Mouse (Mus musculus): Measurements from ENCODE around the gene Adcy7. TPM values are rescaled to one million over a fixed set of nuclear protein-coding genes. Genes with fewer than 3 reads are reported as not detected.

Adcy7 gene
- polyA plus RNA-seq, 1 experiment = 63.7 TPM

- DNase-seq = no peak
- peak overlapping the region; percentile 15; the same call in 1 of the 2 replicates for H3K27ac ChIP-seq (ENCODE audit: control insufficient read depth, insufficient read depth, low read length)
Measured at GRCm38 (mm10) chr8:88297976-88298732, 26.0 kb downstream of the Adcy7 start.

GRCm38 (mm10) chr8:88298733-88299103 is 26.5 kb downstream of the Adcy7 start:
- H3K4me1 ChIP-seq (replicated peaks; ENCODE audit: control insufficient read depth, insufficient read depth, low read length) = peaks cover 57% of the 10 kb centered on the region
- no peak for DNase-seq
- H3K27me3 ChIP-seq (ENCODE audit: control insufficient read depth, insufficient read depth, low read length) = no peaks in the 10 kb centered on the region
- peak overlapping the region; percentile 15; the same call in 1 of the 2 replicates for H3K27ac ChIP-seq (ENCODE audit: control insufficient read depth, insufficient read depth, low read length)
- peaks cover 12% of the 10 kb centered on the region for H3K36me3 ChIP-seq (ENCODE audit: control insufficient read depth, insufficient read depth, low read length)
- no peak overlapping the region for H3K4me3 ChIP-seq (ENCODE audit: control insufficient read depth, insufficient read depth, low read length)
- WGBS = 90% methylated on average over 10 of the region's 10 CpGs
- TF ChIP-seq CTCF (IDR thresholded peaks at IDR 0.05; ENCODE audit: borderline replicate concordance, control insufficient read depth, extremely low read depth, insufficient read depth, low read length, poor library complexity) (no peak), POLR2A (IDR thresholded peaks at IDR 0.05; ENCODE audit: control insufficient read depth, extremely low read depth, insufficient read depth, low read length, poor library complexity) (no peak)

More at GRCm38 (mm10) chr8:88297976-88298732, 26.0 kb downstream of the Adcy7 start:
- peaks cover 63% of the 10 kb centered on the region for H3K4me1 ChIP-seq (replicated peaks; ENCODE audit: control insufficient read depth, insufficient read depth, low read length)
- no peaks in the 10 kb centered on the region for H3K27me3 ChIP-seq (ENCODE audit: control insufficient read depth, insufficient read depth, low read length)
- H3K36me3 ChIP-seq (ENCODE audit: control insufficient read depth, insufficient read depth, low read length) = peaks cover 12% of the 10 kb centered on the region
- H3K4me3 ChIP-seq (ENCODE audit: control insufficient read depth, insufficient read depth, low read length) = no peak overlapping the region
- WGBS = 55% methylated on average over 12 of the region's 12 CpGs
- TF ChIP-seq CTCF (IDR thresholded peaks at IDR 0.05; ENCODE audit: borderline replicate concordance, control insufficient read depth, extremely low read depth, insufficient read depth, low read length, poor library complexity) (no peak), POLR2A (IDR thresholded peaks at IDR 0.05; ENCODE audit: control insufficient read depth, extremely low read depth, insufficient read depth, low read length, poor library complexity) (no peak)

- TF ChIP-seq POLR2A (IDR thresholded peaks at IDR 0.05; ENCODE audit: control insufficient read depth, extremely low read depth, insufficient read depth, low read length, poor library complexity) = no peak
- TF ChIP-seq CTCF (IDR thresholded peaks at IDR 0.05; ENCODE audit: borderline replicate concordance, control insufficient read depth, extremely low read depth, insufficient read depth, low read length, poor library complexity) = no peak
- no peaks in the 10 kb centered on the region for H3K27me3 ChIP-seq (ENCODE audit: control insufficient read depth, insufficient read depth, low read length)
- no peak for DNase-seq
- H3K4me1 ChIP-seq (replicated peaks; ENCODE audit: control insufficient read depth, insufficient read depth, low read length) = peaks cover 44% of the 10 kb centered on the region
- peaks cover 12% of the 10 kb centered on the region for H3K36me3 ChIP-seq (ENCODE audit: control insufficient read depth, insufficient read depth, low read length)
- 37% methylated on average over 10 of the region's 10 CpGs for WGBS
- peak overlapping the region; percentile 23; the same call in 1 of the 2 replicates for H3K27ac ChIP-seq (ENCODE audit: control insufficient read depth, insufficient read depth, low read length)
- H3K4me3 ChIP-seq (ENCODE audit: control insufficient read depth, insufficient read depth, low read length) = no peak overlapping the region
Measured at GRCm38 (mm10) chr8:88299907-88300603, 27.9 kb downstream of the Adcy7 start.

- no peaks in the 10 kb centered on the region for H3K27me3 ChIP-seq (ENCODE audit: control insufficient read depth, insufficient read depth, low read length)
- peaks cover 55% of the 10 kb centered on the region for H3K4me1 ChIP-seq (replicated peaks; ENCODE audit: control insufficient read depth, insufficient read depth, low read length)
- no peak overlapping the region for H3K4me3 ChIP-seq (ENCODE audit: control insufficient read depth, insufficient read depth, low read length)
- no peak for DNase-seq
- no peak overlapping the region for H3K27ac ChIP-seq (ENCODE audit: control insufficient read depth, insufficient read depth, low read length)
- H3K36me3 ChIP-seq (ENCODE audit: control insufficient read depth, insufficient read depth, low read length) = peaks cover 5% of the 10 kb centered on the region; the same call in 1 of the 2 replicates
- 70% methylated on average over 15 of the region's 15 CpGs for WGBS
- TF ChIP-seq CTCF (IDR thresholded peaks at IDR 0.05; ENCODE audit: borderline replicate concordance, control insufficient read depth, extremely low read depth, insufficient read depth, low read length, poor library complexity) (no peak), POLR2A (IDR thresholded peaks at IDR 0.05; ENCODE audit: control insufficient read depth, extremely low read depth, insufficient read depth, low read length, poor library complexity) (no peak)
Measured at GRCm38 (mm10) chr8:88301589-88302437, 29.6 kb downstream of the Adcy7 start.

GRCm38 (mm10) chr8:88305814-88306213 is 33.6 kb downstream of the Adcy7 start:
- Histone ChIP-seq H3K27me3 (ENCODE audit: control insufficient read depth, insufficient read depth, low read length) (no peaks in the 10 kb centered on the region), H3K36me3 (ENCODE audit: control insufficient read depth, insufficient read depth, low read length) (peaks cover 5% of the 10 kb centered on the region; the same call in 1 of the 2 replicates), H3K4me3 (ENCODE audit: control insufficient read depth, insufficient read depth, low read length) (no peak overlapping the region), H3K27ac (ENCODE audit: control insufficient read depth, insufficient read depth, low read length) (peak overlapping the region; percentile 47; the same call in 1 of the 2 replicates), H3K4me1 (replicated peaks; ENCODE audit: control insufficient read depth, insufficient read depth, low read length) (peaks cover 38% of the 10 kb centered on the region)
- WGBS = 17% methylated on average over 4 of the region's 4 CpGs
- TF ChIP-seq POLR2A (IDR thresholded peaks at IDR 0.05; ENCODE audit: control insufficient read depth, extremely low read depth, insufficient read depth, low read length, poor library complexity) (no peak), CTCF (IDR thresholded peaks at IDR 0.05; ENCODE audit: borderline replicate concordance, control insufficient read depth, extremely low read depth, insufficient read depth, low read length, poor library complexity) (no peak)
- DNase-seq = peak; percentile 58

GRCm38 (mm10) chr8:88306511-88306910 is 34.3 kb downstream of the Adcy7 start:
- peaks cover 38% of the 10 kb centered on the region for H3K4me1 ChIP-seq (replicated peaks; ENCODE audit: control insufficient read depth, insufficient read depth, low read length)
- 88% methylated on average over 14 of the region's 14 CpGs for WGBS
- H3K4me3 ChIP-seq (ENCODE audit: control insufficient read depth, insufficient read depth, low read length) = no peak overlapping the region
- TF ChIP-seq CTCF (IDR thresholded peaks at IDR 0.05; ENCODE audit: borderline replicate concordance, control insufficient read depth, extremely low read depth, insufficient read depth, low read length, poor library complexity) (no peak), POLR2A (IDR thresholded peaks at IDR 0.05; ENCODE audit: control insufficient read depth, extremely low read depth, insufficient read depth, low read length, poor library complexity) (no peak)
- H3K27me3 ChIP-seq (ENCODE audit: control insufficient read depth, insufficient read depth, low read length) = no peaks in the 10 kb centered on the region
- H3K27ac ChIP-seq (ENCODE audit: control insufficient read depth, insufficient read depth, low read length) = no peak overlapping the region
- DNase-seq = no peak
- peaks cover 5% of the 10 kb centered on the region; the same call in 1 of the 2 replicates for H3K36me3 ChIP-seq (ENCODE audit: control insufficient read depth, insufficient read depth, low read length)
